Mouse (Mus musculus) stomach, embryonic 14.5 days (tissue): Measurements from ENCODE around the gene Cdyl2. TPM values are rescaled to one million over a fixed set of nuclear protein-coding genes. Genes with fewer than 3 reads are reported as not detected.

Source experiments
- ATAC-seq: fragments of 200-750 bp; cut with Nextera tagmentation; 2 replicates; pipeline ENCODE4 v1.8.0; 2017; ENCODE audit warnings: low read depth, moderate TSS enrichment; ENCODE audit not compliant: insufficient number of reproducible peaks, insufficient read depth, low FRiP score
- H3K27ac ChIP-seq: fragments of 300-500 bp; sonication (generic); 2 replicates; pipeline ENCODE4 v1.5.1; 2014; ENCODE audit warnings: mild to moderate bottlenecking, low read length, moderate library complexity, mixed read lengths
- H3K27me3 ChIP-seq: fragments of 300-500 bp; sonication (generic); 2 replicates; pipeline ENCODE4 v1.6.1; 2014; ENCODE audit warnings: low read length, control low read depth, mixed read lengths; ENCODE audit not compliant: control insufficient read depth, insufficient read depth
- H3K36me3 ChIP-seq: fragments of 300-500 bp; sonication (generic); 2 replicates; pipeline ENCODE4 v1.6.1; 2014; ENCODE audit warnings: mild to moderate bottlenecking, control low read depth, low read length, moderate library complexity, mixed read lengths; ENCODE audit not compliant: control insufficient read depth, insufficient read depth
- H3K4me1 ChIP-seq: fragments of 300-500 bp; sonication (generic); 2 replicates; pipeline ENCODE4 v1.6.1; 2014; ENCODE audit warnings: low read length, control low read depth, mixed read lengths; ENCODE audit not compliant: control insufficient read depth, insufficient read depth
- H3K4me2 ChIP-seq: fragments of 300-500 bp; sonication (generic); replicated peaks from 2 replicates; pipeline ENCODE4 v1.6.1; 2014; ENCODE audit warnings: low read depth, low read length, control low read depth
- H3K4me3 ChIP-seq: fragments of 300-500 bp; sonication (generic); 2 replicates; pipeline ENCODE4 v1.5.1; 2014; ENCODE audit warnings: low read depth, low read length, control low read depth
- H3K9ac ChIP-seq: fragments of 300-500 bp; sonication (generic); replicated peaks from 2 replicates; pipeline ENCODE4 v1.6.1; 2014; ENCODE audit warnings: low read depth, mild to moderate bottlenecking, control low read depth, low read length, moderate library complexity, mixed read lengths
- H3K9me3 ChIP-seq: fragments of 300-500 bp; sonication (generic); 2 replicates; pipeline ENCODE4 v1.6.1; 2016; ENCODE audit warnings: low read depth, low read length, control low read depth; ENCODE audit not compliant: control insufficient read depth
- WGBS: fragments of 180-500 bp; shearing (Covaris S2); extraction: QIAGEN DNeasy Blood & Tissue Kit; methylation state at CpG from one replicate; pipeline ENCODE4 v1.1.7; 2014; 5-methylcytosine and 5-hydroxymethylcytosine counted together
- polyA plus RNA-seq: library from polyadenylated mRNA; unstranded; fragments of >200 nt; fragmentation: Nextera tagmentation; extraction: Ambion mirVana; gene quantifications from 2 replicates; pipeline ENCODE4 v1.2.1, GENCODE M21; 2014

The Cdyl2 gene
- polyA plus RNA-seq, 1 experiment from 2014 or later: 7.5 TPM

DNA sequence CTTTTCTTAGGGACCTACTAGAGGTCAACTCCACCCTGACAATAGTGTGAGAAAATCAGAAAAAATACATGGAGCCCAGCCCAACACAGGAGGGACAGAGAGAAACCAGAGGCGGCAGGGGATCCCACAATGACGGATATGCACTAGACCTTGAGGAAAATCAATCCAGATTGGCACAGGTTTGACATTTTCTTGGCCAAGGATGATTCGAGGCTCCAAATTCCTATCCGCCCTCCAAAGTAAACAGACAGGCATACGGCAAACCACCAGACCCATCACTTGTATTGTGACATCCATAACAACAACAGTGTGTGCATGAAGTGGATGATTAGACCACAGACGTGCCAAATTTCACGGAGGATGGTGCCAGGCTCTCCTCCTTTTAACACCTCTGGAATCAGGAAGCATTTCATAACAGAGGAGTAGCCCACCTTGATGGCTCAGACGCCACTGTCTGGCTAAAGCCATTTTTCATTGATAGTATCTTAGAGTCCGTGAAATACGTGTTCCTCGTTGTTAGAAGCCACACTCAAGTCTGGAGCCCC is 65.9 kb downstream of the Cdyl2 start:
- H3K9ac ChIP-seq: no peak overlapping the region
- 67% methylated on average over 11 of the region's 11 CpGs for whole genome bisulfite sequencing

DNA sequence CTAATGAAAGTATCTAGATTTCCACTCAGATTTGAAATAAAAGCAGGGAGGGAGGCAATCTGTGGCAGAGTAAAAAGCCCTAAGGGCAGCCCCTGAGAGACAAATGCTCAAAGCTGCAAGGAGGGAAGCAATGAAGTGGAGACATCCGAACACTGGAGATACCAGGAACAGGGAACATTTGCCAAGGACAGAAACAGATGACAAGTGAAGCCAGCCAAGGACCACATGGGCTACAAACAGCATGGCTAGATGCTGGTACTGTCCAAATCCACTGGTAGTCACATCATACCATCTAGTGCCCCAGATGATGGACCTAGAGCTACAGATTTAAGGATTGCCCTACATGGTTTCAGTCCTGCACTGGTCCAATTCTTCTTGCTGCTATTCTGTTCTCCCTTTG is 71.3 kb downstream of the Cdyl2 start:
- H3K36me3 ChIP-seq: no peaks in the 10 kb centered on the region
- ATAC-seq: no peak
- no peaks in the 10 kb centered on the region for H3K27me3 ChIP-seq
- no peak overlapping the region for H3K4me2 ChIP-seq
- no peaks in the 10 kb centered on the region for H3K9me3 ChIP-seq
- H3K9ac ChIP-seq: no peak overlapping the region
- 88% methylated on average over 1 of the region's 1 CpGs for WGBS
- H3K4me3 ChIP-seq: no peak overlapping the region
- H3K4me1 ChIP-seq: no peaks in the 10 kb centered on the region
- no peak overlapping the region for H3K27ac ChIP-seq

More for the DNA sequence above, 65.9 kb downstream of the Cdyl2 start:
- Histone ChIP-seq H3K9me3 (no peaks in the 10 kb centered on the region; the same call in 1 of the 2 replicates), H3K4me2 (no peak overlapping the region), H3K4me3 (no peak overlapping the region), H3K27ac (no peak overlapping the region), H3K27me3 (no peaks in the 10 kb centered on the region), H3K36me3 (no peaks in the 10 kb centered on the region), H3K4me1 (no peaks in the 10 kb centered on the region)
- no peak for ATAC-seq

DNA sequence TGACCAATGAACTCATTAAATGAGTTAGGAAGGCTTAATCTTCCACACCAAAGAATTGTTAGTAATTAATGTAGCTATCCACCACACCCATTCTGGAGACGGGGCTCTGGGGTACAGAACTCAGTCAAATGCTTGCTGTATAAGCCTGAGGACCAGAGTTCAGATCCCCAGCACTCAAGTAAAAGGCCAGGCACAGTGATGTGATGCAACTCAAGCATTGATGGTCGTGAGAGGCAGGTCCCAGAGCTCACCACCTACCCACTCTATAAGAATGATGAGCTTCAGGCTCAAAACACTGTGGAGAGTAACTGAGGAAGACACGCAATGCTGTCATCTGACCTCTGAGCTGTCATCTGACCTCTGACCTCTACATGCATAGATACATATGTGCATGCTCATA is 76.0 kb downstream of the Cdyl2 start:
- no peak overlapping the region for H3K4me3 ChIP-seq
- no peak overlapping the region for H3K27ac ChIP-seq
- no peaks in the 10 kb centered on the region for H3K4me1 ChIP-seq
- no peaks in the 10 kb centered on the region for H3K36me3 ChIP-seq
- H3K9me3 ChIP-seq: no peaks in the 10 kb centered on the region
- H3K27me3 ChIP-seq: no peaks in the 10 kb centered on the region
- H3K4me2 ChIP-seq: no peak overlapping the region
- no peak overlapping the region for H3K9ac ChIP-seq
- no peak for ATAC-seq
- WGBS: 80% methylated on average over 3 of the region's 3 CpGs

DNA sequence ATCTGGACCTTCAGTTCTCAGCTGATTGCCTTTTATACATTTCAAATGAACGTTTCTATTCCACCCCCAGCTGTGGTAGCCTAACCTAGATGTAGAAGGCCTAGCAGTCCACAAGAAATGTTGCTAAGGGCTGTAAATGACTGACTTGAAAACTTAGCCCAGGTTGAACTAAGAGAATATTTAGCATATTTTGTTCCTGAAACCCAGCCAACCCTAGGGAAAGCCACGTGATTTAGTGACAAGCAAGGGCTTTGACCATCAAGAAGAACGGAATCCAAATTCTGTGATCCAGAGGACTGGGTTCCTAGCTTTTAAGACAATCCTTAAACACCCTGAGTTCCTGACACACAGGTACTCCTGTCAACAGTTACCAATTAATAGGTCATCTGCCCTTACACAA is 77.9 kb downstream of the Cdyl2 start:
- no peak for ATAC-seq

DNA sequence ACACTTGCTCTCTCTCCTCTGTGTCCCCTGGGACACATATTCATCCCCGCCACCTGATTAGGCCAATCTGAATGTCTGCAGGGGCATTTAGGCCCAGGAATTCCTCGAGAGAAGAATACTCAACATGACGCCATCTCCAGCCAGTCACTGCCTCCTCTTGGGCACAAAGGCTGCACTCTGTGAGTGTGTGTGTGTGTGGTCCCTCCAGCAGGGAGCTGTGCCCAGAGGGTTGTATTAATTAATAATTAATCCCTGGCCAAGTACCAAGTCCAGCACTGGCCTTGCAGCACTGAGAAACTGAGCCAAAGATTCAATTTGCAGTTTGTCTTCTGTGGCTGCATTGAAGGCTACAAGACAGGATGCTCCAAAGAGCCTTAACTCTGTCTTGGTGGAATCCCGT is 79.8 kb downstream of the Cdyl2 start:
- no peaks in the 10 kb centered on the region for H3K27me3 ChIP-seq
- H3K9ac ChIP-seq: no peak overlapping the region
- no peak overlapping the region for H3K27ac ChIP-seq
- H3K9me3 ChIP-seq: no peaks in the 10 kb centered on the region
- no peak overlapping the region for H3K4me3 ChIP-seq
- no peaks in the 10 kb centered on the region for H3K36me3 ChIP-seq
- 79% methylated on average over 4 of the region's 4 CpGs for WGBS
- no peak for ATAC-seq
- H3K4me1 ChIP-seq: no peaks in the 10 kb centered on the region
- no peak overlapping the region for H3K4me2 ChIP-seq

More for the DNA sequence above, 77.9 kb downstream of the Cdyl2 start:
- Histone ChIP-seq H3K4me1 (no peaks in the 10 kb centered on the region), H3K36me3 (no peaks in the 10 kb centered on the region), H3K27me3 (no peaks in the 10 kb centered on the region), H3K4me3 (no peak overlapping the region), H3K27ac (no peak overlapping the region), H3K4me2 (no peak overlapping the region), H3K9ac (no peak overlapping the region), H3K9me3 (no peaks in the 10 kb centered on the region)
- WGBS: 57% methylated on average over 3 of the region's 3 CpGs

DNA sequence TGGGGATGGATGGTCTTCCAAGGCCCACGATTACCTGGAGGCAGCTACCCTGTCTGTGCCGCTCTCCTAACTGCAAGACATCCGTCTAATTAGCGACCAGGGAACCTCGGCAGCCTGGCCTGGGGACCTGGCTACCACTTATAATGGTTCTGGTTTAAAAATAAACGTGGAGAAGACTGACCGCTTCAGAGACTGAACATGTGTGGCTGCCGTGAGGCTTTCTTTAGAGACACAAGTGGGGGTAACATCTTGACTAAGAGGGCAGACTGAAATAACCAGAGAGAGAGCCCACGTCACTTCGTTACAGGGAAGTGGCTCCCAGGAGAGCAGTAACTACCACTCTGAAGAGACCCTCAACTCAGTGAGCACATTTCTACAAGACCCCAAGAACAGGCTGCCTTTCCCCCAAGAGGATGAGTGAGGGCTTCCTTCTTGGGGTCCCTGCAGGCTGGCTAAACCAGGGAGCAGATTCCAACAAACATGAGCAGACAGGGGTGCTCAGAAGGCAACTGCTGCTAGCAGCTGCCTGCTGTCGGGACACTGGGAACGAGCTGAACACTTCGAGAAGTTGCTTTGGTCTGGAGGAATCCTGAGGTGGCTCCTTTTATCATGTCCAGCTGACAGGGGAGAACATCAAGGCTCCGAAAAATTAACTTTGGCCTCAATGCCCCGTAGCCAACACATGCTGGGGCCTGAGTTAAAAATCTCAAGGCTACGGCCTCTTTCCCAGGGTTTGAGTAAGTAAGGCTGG is 82.6 kb downstream of the Cdyl2 start:
- H3K36me3 ChIP-seq: no peaks in the 10 kb centered on the region
- no peak overlapping the region for H3K4me2 ChIP-seq
- ATAC-seq: no peak
- no peak overlapping the region for H3K27ac ChIP-seq
- 72% methylated on average over 16 of the region's 16 CpGs for WGBS
- H3K9ac ChIP-seq: no peak overlapping the region
- H3K4me1 ChIP-seq: no peaks in the 10 kb centered on the region
- no peaks in the 10 kb centered on the region for H3K27me3 ChIP-seq
- no peak overlapping the region for H3K4me3 ChIP-seq
- H3K9me3 ChIP-seq: no peaks in the 10 kb centered on the region

DNA sequence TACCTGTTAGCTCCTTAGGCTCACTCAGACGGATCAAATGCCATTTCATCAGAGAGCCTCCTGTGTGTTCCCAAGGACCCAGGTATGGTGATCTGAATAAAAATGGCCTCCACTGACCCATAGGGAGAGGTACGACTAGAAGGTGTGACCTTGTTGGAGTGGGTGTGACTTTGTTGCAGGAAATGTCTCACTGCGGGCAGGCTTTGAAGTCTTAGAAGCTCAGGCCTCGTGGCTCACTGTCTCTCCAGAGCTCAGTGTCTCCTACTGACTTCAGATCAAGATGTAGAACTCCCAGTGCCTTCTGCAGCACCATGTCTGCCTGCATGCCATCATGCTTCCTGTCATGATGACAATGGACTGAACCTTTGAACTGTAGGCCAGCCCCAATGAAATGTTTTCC is 87.4 kb downstream of the Cdyl2 start:
- H3K27me3 ChIP-seq: no peaks in the 10 kb centered on the region
- 78% methylated on average over 4 of the region's 4 CpGs for WGBS
- H3K27ac ChIP-seq: no peak overlapping the region
- no peak overlapping the region for H3K4me2 ChIP-seq
- no peak overlapping the region for H3K4me3 ChIP-seq
- H3K4me1 ChIP-seq: no peaks in the 10 kb centered on the region
- no peaks in the 10 kb centered on the region for H3K36me3 ChIP-seq
- no peak overlapping the region for H3K9ac ChIP-seq
- H3K9me3 ChIP-seq: no peaks in the 10 kb centered on the region
- ATAC-seq: no peak

DNA sequence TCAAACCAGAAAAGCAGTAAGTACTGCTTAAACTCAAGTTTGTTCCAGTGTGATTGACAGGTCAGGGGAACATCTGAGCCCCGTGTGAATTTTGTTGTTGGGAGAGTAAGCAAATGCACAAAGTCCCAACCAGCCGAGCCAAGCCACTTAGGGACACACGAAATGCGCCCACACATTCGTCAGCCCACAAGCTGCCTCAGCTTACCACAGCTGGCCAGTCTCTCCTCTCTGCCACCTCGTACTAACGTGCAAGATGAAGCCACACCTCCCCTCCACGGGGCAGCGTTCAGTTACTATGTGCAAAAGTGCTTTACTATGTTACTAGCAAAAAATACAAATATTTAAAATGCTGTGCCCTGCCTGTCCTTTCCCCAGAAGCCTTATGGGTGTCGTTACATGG is 91.9 kb downstream of the Cdyl2 start:
- no peaks in the 10 kb centered on the region for H3K27me3 ChIP-seq
- no peaks in the 10 kb centered on the region for H3K36me3 ChIP-seq
- H3K9me3 ChIP-seq: no peaks in the 10 kb centered on the region
- 67% methylated on average over 10 of the region's 10 CpGs for WGBS
- no peak for ATAC-seq
- no peak overlapping the region for H3K4me3 ChIP-seq
- H3K4me2 ChIP-seq: no peak overlapping the region
- H3K27ac ChIP-seq: no peak overlapping the region
- no peak overlapping the region for H3K9ac ChIP-seq
- H3K4me1 ChIP-seq: no peaks in the 10 kb centered on the region

DNA sequence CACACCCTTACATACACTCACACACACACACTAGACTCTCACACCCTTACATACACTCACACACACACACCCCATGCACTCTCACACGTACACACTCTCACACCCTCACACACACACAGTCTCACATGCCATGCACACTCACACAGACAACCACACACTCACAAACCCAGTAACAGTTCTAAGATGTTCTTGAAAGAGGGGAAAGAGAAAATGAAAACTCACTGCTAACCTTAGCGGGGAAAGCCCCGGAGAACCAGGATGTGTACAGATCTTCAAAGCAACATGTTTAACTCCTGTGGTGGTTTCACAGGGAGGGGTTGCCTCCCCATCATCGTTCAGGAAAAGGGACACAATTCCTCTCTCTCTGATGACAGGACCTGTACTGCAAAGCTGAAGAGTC is 94.8 kb downstream of the Cdyl2 start:
- WGBS: 78% methylated on average over 4 of the region's 4 CpGs
- no peak overlapping the region for H3K9ac ChIP-seq
- no peaks in the 10 kb centered on the region for H3K27me3 ChIP-seq

More for the DNA sequence above, 94.8 kb downstream of the Cdyl2 start:
- Histone ChIP-seq H3K4me3 (no peak overlapping the region), H3K4me2 (no peak overlapping the region), H3K9me3 (no peaks in the 10 kb centered on the region), H3K4me1 (no peaks in the 10 kb centered on the region), H3K36me3 (no peaks in the 10 kb centered on the region), H3K27ac (no peak overlapping the region)
- ATAC-seq: no peak
